Comparison of ENCODE assay signal across 14 mouse cellular contexts in the genomic region with DNA sequence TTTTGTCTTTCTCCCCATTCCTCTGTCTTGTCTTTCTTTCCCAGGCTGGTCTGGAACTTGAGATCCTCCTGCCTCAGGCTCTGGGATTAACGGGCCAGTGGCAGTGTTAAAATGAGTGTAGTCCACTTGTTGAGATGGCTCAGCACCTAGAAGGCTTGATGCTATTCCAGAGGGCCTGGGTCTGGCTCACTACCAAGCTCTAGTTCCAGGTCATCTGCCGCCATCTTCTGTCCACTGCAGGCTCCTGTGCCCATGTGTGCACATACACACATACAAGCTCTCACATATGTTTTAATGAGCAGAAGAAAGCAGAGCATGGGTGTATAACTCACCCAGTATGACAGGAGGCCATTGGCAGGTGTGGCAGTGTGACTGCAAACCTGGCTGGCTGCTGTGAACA. TPM values are rescaled to one million over a fixed set of nuclear protein-coding genes. Genes with fewer than 3 reads are reported as not detected.
DNase-seq lines count a peak whose midpoint lies in the region; TF ChIP-seq lines count a peak whose summit lies in the region.
"Had no signal": no experiment of that assay in that cellular context is flagged by ENCODE, and none has a peak within 500 bp of the region (broad histone marks: within the 10 kb centered on the region; RNA-seq: fewer than 3 reads in every experiment).

No protein-coding gene starts in this region.

- H3K4me3 ChIP-seq in cerebellum, adult 2 months (replicated peaks; ENCODE audit: insufficient read depth, low read depth, low read length): peak overlapping the region; percentile 11
- H3K4me3 ChIP-seq: erythroblast, embryonic 14.5 days had no signal

- H3K27me3 ChIP-seq in cerebellum, adult 2 months (ENCODE audit: control insufficient read depth, insufficient read depth, low read length): no peaks in the 10 kb centered on the region

- no peak for TF ChIP-seq POLR2A in cerebellum, adult 2 months (IDR thresholded peaks at IDR 0.05; ENCODE audit: borderline replicate concordance, insufficient read depth, low read length)

- peaks cover 12% of the 10 kb centered on the region for H3K4me1 ChIP-seq in cerebellum, adult 2 months (ENCODE audit: control insufficient read depth, insufficient read depth, low read length)

- 0 out of 2 replicates have a peak, but pooled peaks have one; percentile 2 for TF ChIP-seq CTCF in cerebellum, adult 2 months (IDR thresholded peaks at IDR 0.05; ENCODE audit: borderline replicate concordance, insufficient read depth, low read depth, low read length)

- peak overlapping the region; percentile 17; the same call in 1 of the 2 replicates for H3K27ac ChIP-seq in cerebellum, adult 2 months (ENCODE audit: insufficient read depth, low read length)

- 31% methylated on average over 2 of the region's 2 CpGs for WGBS in cerebellum, adult 2 months

- DNase-seq in cerebellum, adult 2 months: peak; percentile 40
- DNase-seq in cerebellum, adult 9-10 months: no peak
- peak; percentile 40 for DNase-seq in kidney, adult 9 months
- no peak for DNase-seq in kidney, postnatal 10 days
- DNase-seq in thymus, postnatal 14 days: peak; percentile 4
- DNase-seq in thymus, postnatal 0 days (ENCODE audit: low spot score): no peak
- DNase-seq in ovary, postnatal 36 days (ENCODE audit: low spot score): no peak
- DNase-seq in layer of hippocampus, postnatal 14 days (ENCODE audit: low spot score in 2 of 2): no peak
- DNase-seq: thymus, adult 2 months had no signal

RNA-seq across cellular contexts. Expression of gene Slc27a1, which starts 3.4 kb away (rescaled TPM):
- 142 and 153 TPM in 2 replicates for polyA plus RNA-seq in cerebellum, adult 2 months (2012; rRNA removed)
- polyA plus RNA-seq in thymus, postnatal 0 days (2015; fragmentation: Nextera tagmentation; extraction: Ambion mirVana): 32.4 and 33.8 TPM in 2 replicates
- total RNA-seq in layer of hippocampus, postnatal 14 days (2021): 100 to 1,000 TPM in 1 of 2 experiments, 10 to 100 TPM in 1; 90.9 to 101 TPM
- polyA plus RNA-seq: G1E had no signal

RNA-seq across cellular contexts. Expression of gene Nxnl1, which starts 5.7 kb away (rescaled TPM):
- 0.10 and 0.11 TPM in 2 replicates for polyA plus RNA-seq in cerebellum, adult 2 months (2012; rRNA removed)
- polyA plus RNA-seq in thymus, postnatal 0 days (2015; fragmentation: Nextera tagmentation; extraction: Ambion mirVana): 1.1 and 1.3 TPM in 2 replicates
- under 1 TPM; 0.12 to 0.21 TPM for total RNA-seq in layer of hippocampus, postnatal 14 days (2021)
- total RNA-seq: G1E; left cerebral cortex, postnatal 4 days had no signal
- polyA plus RNA-seq: erythroblast, embryonic 14.5 days; G1E; large intestine, adult 2 months; small intestine, adult 2 months had no signal

RNA-seq across cellular contexts. Expression of gene Tmem221, which starts 13.4 kb away (rescaled TPM):
- polyA plus RNA-seq in cerebellum, adult 2 months (2012; rRNA removed): 0.21 and 0.26 TPM in 2 replicates
- polyA plus RNA-seq in thymus, postnatal 0 days (2015; fragmentation: Nextera tagmentation; extraction: Ambion mirVana): 13.0 and 13.1 TPM in 2 replicates
- total RNA-seq in layer of hippocampus, postnatal 14 days (2021): under 1 TPM in 1 of 2 experiments, not detected in 1; 0.35 TPM
- total RNA-seq: G1E; left cerebral cortex, postnatal 4 days had no signal
- polyA plus RNA-seq: erythroblast, embryonic 14.5 days; G1E had no signal

RNA-seq across cellular contexts. Expression of gene Pgls, which starts 19.9 kb away (rescaled TPM):
- polyA plus RNA-seq in cerebellum, adult 2 months (2012; rRNA removed): 42.5 and 42.8 TPM in 2 replicates
- polyA plus RNA-seq in thymus, postnatal 0 days (2015; fragmentation: Nextera tagmentation; extraction: Ambion mirVana): 340 and 346 TPM in 2 replicates
- total RNA-seq in layer of hippocampus, postnatal 14 days (2021): 10 to 100 TPM; 59.0 to 61.6 TPM

RNA-seq across cellular contexts. Expression of gene Fam129c, which starts 25.4 kb away (rescaled TPM):
- polyA plus RNA-seq in cerebellum, adult 2 months (2012; rRNA removed): 3.4 and 3.7 TPM in 2 replicates
- polyA plus RNA-seq in thymus, postnatal 0 days (2015; fragmentation: Nextera tagmentation; extraction: Ambion mirVana): 9.4 and 11.2 TPM in 2 replicates
- total RNA-seq in layer of hippocampus, postnatal 14 days (2021): 1 to 10 TPM; 2.6 to 2.7 TPM

Comparison
In these comparisons a context has a peak if more than half of its experiments do, and no peak if none do; other contexts are left out.
1. DNase-seq: peak in cerebellum, adult 2 months (2 of 2), kidney, adult 9 months (single experiment) and thymus, postnatal 14 days (single experiment); none in cerebellum, adult 9-10 months (single experiment), kidney, postnatal 10 days (single experiment), thymus, postnatal 0 days (single experiment), ovary, postnatal 36 days (single experiment) and layer of hippocampus, postnatal 14 days (0 of 2).
2. RNA of gene Tmem221, which starts 13.4 kb away (polyA plus RNA-seq): 13.0 to 13.1 TPM in thymus, postnatal 0 days; 0.21 to 0.26 TPM in cerebellum, adult 2 months; every median in the first group is over 10 times any median in the second.